Mouse (Mus musculus): Measurements from ENCODE around the gene Rhbdl3. TPM values are rescaled to one million over a fixed set of nuclear protein-coding genes. Genes with fewer than 3 reads are reported as not detected.
A peak's percentile ranks its signal among the peaks of the same experiment; 100 is the strongest.

Rhbdl3 gene
- polyA plus RNA-seq, 1 experiment from 2014 or later = 15.2 TPM

- no peak overlapping the region for H3K4me3 ChIP-seq (ENCODE audit: low read depth, low read length)
- no peak overlapping the region for H3K27ac ChIP-seq (ENCODE audit: low read depth, low read length)
- no peaks in the 10 kb centered on the region for H3K36me3 ChIP-seq (ENCODE audit: control insufficient read depth, insufficient read depth, low read length)
- DNase-seq (ENCODE audit: low spot score, missing footprints) (no peak), ATAC-seq (ENCODE audit: low FRiP score) (no peak)
- H3K27me3 ChIP-seq (ENCODE audit: control insufficient read depth, insufficient read depth, low read length) = no peaks in the 10 kb centered on the region
- no peaks in the 10 kb centered on the region for H3K9me3 ChIP-seq (ENCODE audit: control insufficient read depth, low read length)
- no peaks in the 10 kb centered on the region for H3K4me1 ChIP-seq (ENCODE audit: control insufficient read depth, insufficient read depth, low read length)
- no peak overlapping the region for H3K9ac ChIP-seq (ENCODE audit: low read length)
- 57% methylated on average over 13 of the region's 13 CpGs for WGBS
- H3K4me2 ChIP-seq = no peak overlapping the region
Observed at GRCm38 (mm10) chr11:80323255-80323654, 22.5 kb downstream of the Rhbdl3 start.

- 84% methylated on average over 6 of the region's 6 CpGs for WGBS
- Histone ChIP-seq H3K4me2 (no peak overlapping the region), H3K4me1 (ENCODE audit: control insufficient read depth, insufficient read depth, low read length) (no peaks in the 10 kb centered on the region), H3K27ac (ENCODE audit: low read depth, low read length) (no peak overlapping the region), H3K36me3 (ENCODE audit: control insufficient read depth, insufficient read depth, low read length) (no peaks in the 10 kb centered on the region), H3K27me3 (ENCODE audit: control insufficient read depth, insufficient read depth, low read length) (no peaks in the 10 kb centered on the region), H3K9me3 (ENCODE audit: control insufficient read depth, low read length) (no peaks in the 10 kb centered on the region), H3K4me3 (ENCODE audit: low read depth, low read length) (no peak overlapping the region), H3K9ac (ENCODE audit: low read length) (no peak overlapping the region)
- DNase-seq (ENCODE audit: low spot score, missing footprints) (no peak), ATAC-seq (ENCODE audit: low FRiP score) (no peak)
Observed at GRCm38 (mm10) chr11:80324636-80325035, 23.9 kb downstream of the Rhbdl3 start.

- Histone ChIP-seq H3K4me1 (ENCODE audit: control insufficient read depth, insufficient read depth, low read length) (peaks cover 18% of the 10 kb centered on the region), H3K4me3 (ENCODE audit: low read depth, low read length) (no peak overlapping the region), H3K9me3 (ENCODE audit: control insufficient read depth, low read length) (no peaks in the 10 kb centered on the region), H3K27me3 (ENCODE audit: control insufficient read depth, insufficient read depth, low read length) (no peaks in the 10 kb centered on the region), H3K9ac (ENCODE audit: low read length) (no peak overlapping the region), H3K4me2 (no peak overlapping the region), H3K36me3 (ENCODE audit: control insufficient read depth, insufficient read depth, low read length) (no peaks in the 10 kb centered on the region; the same call in 1 of the 2 replicates), H3K27ac (ENCODE audit: low read depth, low read length) (no peak overlapping the region)
- 75% methylated on average over 12 of the region's 12 CpGs for WGBS
- ATAC-seq (ENCODE audit: low FRiP score) = no peak
- peak; percentile 53 for DNase-seq (ENCODE audit: low spot score, missing footprints)
Observed at GRCm38 (mm10) chr11:80332709-80333400, 32.1 kb downstream of the Rhbdl3 start.

GRCm38 (mm10) chr11:80335609-80336350 is 35.1 kb downstream of the Rhbdl3 start:
- Histone ChIP-seq H3K9me3 (ENCODE audit: control insufficient read depth, low read length) (no peaks in the 10 kb centered on the region), H3K27me3 (ENCODE audit: control insufficient read depth, insufficient read depth, low read length) (no peaks in the 10 kb centered on the region), H3K36me3 (ENCODE audit: control insufficient read depth, insufficient read depth, low read length) (no peaks in the 10 kb centered on the region; the same call in 1 of the 2 replicates), H3K9ac (ENCODE audit: low read length) (peak overlapping the region; percentile 26; the same call in 1 of the 2 replicates), H3K4me2 (peak overlapping the region; percentile 19; the same call in 1 of the 2 replicates), H3K27ac (ENCODE audit: low read depth, low read length) (peak overlapping the region; percentile 87), H3K4me3 (ENCODE audit: low read depth, low read length) (no peak overlapping the region), H3K4me1 (ENCODE audit: control insufficient read depth, insufficient read depth, low read length) (peaks cover 18% of the 10 kb centered on the region)
- DNase-seq (ENCODE audit: low spot score, missing footprints) = peak; percentile 95
- ATAC-seq (ENCODE audit: low FRiP score) = peak; percentile 94
- WGBS = 1% methylated on average over 7 of the region's 7 CpGs

- Histone ChIP-seq H3K4me2 (no peak overlapping the region; the same call in 1 of the 2 replicates), H3K27me3 (ENCODE audit: control insufficient read depth, insufficient read depth, low read length) (no peaks in the 10 kb centered on the region), H3K9ac (ENCODE audit: low read length) (peak overlapping the region; percentile 21; the same call in 1 of the 2 replicates), H3K4me3 (ENCODE audit: low read depth, low read length) (no peak overlapping the region), H3K36me3 (ENCODE audit: control insufficient read depth, insufficient read depth, low read length) (no peaks in the 10 kb centered on the region; the same call in 1 of the 2 replicates), H3K9me3 (ENCODE audit: control insufficient read depth, low read length) (no peaks in the 10 kb centered on the region), H3K4me1 (ENCODE audit: control insufficient read depth, insufficient read depth, low read length) (peaks cover 18% of the 10 kb centered on the region), H3K27ac (ENCODE audit: low read depth, low read length) (peak overlapping the region; percentile 87)
- 17% methylated on average over 6 of the region's 6 CpGs for WGBS
- DNase-seq (ENCODE audit: low spot score, missing footprints) (no peak), ATAC-seq (ENCODE audit: low FRiP score) (no peak)
Observed at GRCm38 (mm10) chr11:80336351-80336730, 35.6 kb downstream of the Rhbdl3 start.

- H3K9ac ChIP-seq (ENCODE audit: low read length) = no peak overlapping the region
- ATAC-seq (ENCODE audit: low FRiP score) = no peak
- no peak overlapping the region for H3K4me2 ChIP-seq
- WGBS = 21% methylated on average over 2 of the region's 2 CpGs
- no peak overlapping the region for H3K27ac ChIP-seq (ENCODE audit: low read depth, low read length)
- no peaks in the 10 kb centered on the region; the same call in 1 of the 2 replicates for H3K4me1 ChIP-seq (ENCODE audit: control insufficient read depth, insufficient read depth, low read length)
- no peaks in the 10 kb centered on the region for H3K27me3 ChIP-seq (ENCODE audit: control insufficient read depth, insufficient read depth, low read length)
- no peaks in the 10 kb centered on the region for H3K9me3 ChIP-seq (ENCODE audit: control insufficient read depth, low read length)
- H3K4me3 ChIP-seq (ENCODE audit: low read depth, low read length) = no peak overlapping the region
- DNase-seq (ENCODE audit: low spot score, missing footprints) = no peak
- H3K36me3 ChIP-seq (ENCODE audit: control insufficient read depth, insufficient read depth, low read length) = no peaks in the 10 kb centered on the region
Observed at GRCm38 (mm10) chr11:80342482-80342881, 41.8 kb downstream of the Rhbdl3 start.

GRCm38 (mm10) chr11:80351832-80352430 is 51.2 kb downstream of the Rhbdl3 start:
- DNase-seq (ENCODE audit: low spot score, missing footprints) (peak; percentile 99), ATAC-seq (ENCODE audit: low FRiP score) (no peak)
- Histone ChIP-seq H3K4me3 (ENCODE audit: low read depth, low read length) (no peak overlapping the region), H3K27ac (ENCODE audit: low read depth, low read length) (no peak overlapping the region), H3K36me3 (ENCODE audit: control insufficient read depth, insufficient read depth, low read length) (no peaks in the 10 kb centered on the region), H3K9me3 (ENCODE audit: control insufficient read depth, low read length) (no peaks in the 10 kb centered on the region), H3K4me1 (ENCODE audit: control insufficient read depth, insufficient read depth, low read length) (no peaks in the 10 kb centered on the region), H3K4me2 (no peak overlapping the region), H3K27me3 (ENCODE audit: control insufficient read depth, insufficient read depth, low read length) (no peaks in the 10 kb centered on the region), H3K9ac (ENCODE audit: low read length) (no peak overlapping the region)
- 78% methylated on average over 5 of the region's 5 CpGs for WGBS

- Histone ChIP-seq H3K4me1 (ENCODE audit: control insufficient read depth, insufficient read depth, low read length) (no peaks in the 10 kb centered on the region), H3K9ac (ENCODE audit: low read length) (no peak overlapping the region), H3K27ac (ENCODE audit: low read depth, low read length) (no peak overlapping the region), H3K9me3 (ENCODE audit: control insufficient read depth, low read length) (no peaks in the 10 kb centered on the region), H3K4me3 (ENCODE audit: low read depth, low read length) (no peak overlapping the region), H3K27me3 (ENCODE audit: control insufficient read depth, insufficient read depth, low read length) (no peaks in the 10 kb centered on the region), H3K36me3 (ENCODE audit: control insufficient read depth, insufficient read depth, low read length) (no peaks in the 10 kb centered on the region), H3K4me2 (no peak overlapping the region)
- 32% methylated on average over 4 of the region's 4 CpGs for WGBS
- ATAC-seq (ENCODE audit: low FRiP score) (no peak), DNase-seq (ENCODE audit: low spot score, missing footprints) (no peak)
Observed at GRCm38 (mm10) chr11:80354832-80355231, 54.1 kb downstream of the Rhbdl3 start.

- peaks cover 13% of the 10 kb centered on the region for H3K36me3 ChIP-seq (ENCODE audit: control insufficient read depth, insufficient read depth, low read length)
- ATAC-seq (ENCODE audit: low FRiP score) (no peak), DNase-seq (ENCODE audit: low spot score, missing footprints) (no peak)
- no peaks in the 10 kb centered on the region for H3K4me1 ChIP-seq (ENCODE audit: control insufficient read depth, insufficient read depth, low read length)
- H3K4me2 ChIP-seq = no peak overlapping the region
- no peak overlapping the region for H3K4me3 ChIP-seq (ENCODE audit: low read depth, low read length)
- no peak overlapping the region for H3K9ac ChIP-seq (ENCODE audit: low read length)
- no peaks in the 10 kb centered on the region for H3K9me3 ChIP-seq (ENCODE audit: control insufficient read depth, low read length)
- WGBS = 100% methylated on average over 1 of the region's 1 CpGs
- no peaks in the 10 kb centered on the region for H3K27me3 ChIP-seq (ENCODE audit: control insufficient read depth, insufficient read depth, low read length)
- no peak overlapping the region for H3K27ac ChIP-seq (ENCODE audit: low read depth, low read length)
Observed at GRCm38 (mm10) chr11:80368949-80369348, 68.2 kb downstream of the Rhbdl3 start.

Data from midbrain, embryonic 11.5 days (tissue).